Mouse (Mus musculus) intestine, postnatal 0 days (tissue): ENCODE results near the gene E2f4. TPM values are rescaled to one million over a fixed set of nuclear protein-coding genes. Genes with fewer than 3 reads are reported as not detected.

Source experiments
- ATAC-seq: fragments of 200-750 bp; cut with Nextera tagmentation; 2 replicates; pipeline ENCODE4 v1.8.0; 2017; ENCODE audit warnings: mild to moderate bottlenecking, moderate TSS enrichment, moderate library complexity
- H3K27ac ChIP-seq: fragments of 300-500 bp; sonication (generic); 2 replicates; pipeline ENCODE4 v1.5.1; 2014; ENCODE audit warnings: mild to moderate bottlenecking, low read depth, low read length, moderate library complexity
- H3K27me3 ChIP-seq: fragments of 300-500 bp; sonication (generic); replicated peaks from 2 replicates; pipeline ENCODE4 v1.6.1; 2014; ENCODE audit warnings: low read length, mixed read lengths; ENCODE audit not compliant: control insufficient read depth, insufficient read depth
- H3K36me3 ChIP-seq: fragments of 300-500 bp; sonication (generic); 2 replicates; pipeline ENCODE4 v1.6.1; 2014; ENCODE audit warnings: mild to moderate bottlenecking, moderate library complexity; ENCODE audit not compliant: control insufficient read depth, insufficient read depth
- H3K4me1 ChIP-seq: fragments of 300-500 bp; sonication (generic); replicated peaks from 2 replicates; pipeline ENCODE4 v1.6.1; 2014; ENCODE audit warnings: antibody characterized with exemption, low read length, mixed read lengths; ENCODE audit not compliant: control insufficient read depth, insufficient read depth
- H3K4me2 ChIP-seq: fragments of 300-500 bp; sonication (generic); replicated peaks from 2 replicates; pipeline ENCODE4 v1.6.1; 2014; ENCODE audit warnings: low read depth, mild to moderate bottlenecking, moderate library complexity
- H3K4me3 ChIP-seq: fragments of 300-500 bp; sonication (generic); 2 replicates; pipeline ENCODE4 v1.5.1; 2014; ENCODE audit warnings: low read depth, low read length
- H3K9ac ChIP-seq: fragments of 300-500 bp; sonication (generic); 2 replicates; pipeline ENCODE4 v1.6.1; 2014; ENCODE audit warnings: mild to moderate bottlenecking, low read depth, low read length
- H3K9me3 ChIP-seq: fragments of 300-500 bp; sonication (generic); 2 replicates; pipeline ENCODE4 v1.6.1; 2016; ENCODE audit warnings: mixed run types; ENCODE audit not compliant: control insufficient read depth
- CTCF ChIP-seq: sonication (generic); IDR thresholded peaks from 2 replicates; pipeline ENCODE4 v1.5.1; 2016; ENCODE audit warnings: low read depth, mild to moderate bottlenecking, control low read depth, antibody characterized with exemption, moderate library complexity
- WGBS: fragments of 180-500 bp; shearing (Covaris S2); extraction: QIAGEN DNeasy Blood & Tissue Kit; methylation state at CpG from one replicate; pipeline ENCODE4 v1.1.7; 2014; 5-methylcytosine and 5-hydroxymethylcytosine counted together
- polyA plus RNA-seq: library from polyadenylated mRNA; unstranded; fragments of >200 nt; fragmentation: Nextera tagmentation; extraction: Ambion mirVana; gene quantifications from 2 replicates; pipeline ENCODE4 v1.2.1, GENCODE M21; 2015

E2f4 gene
- polyA plus RNA-seq, 1 experiment from 2014 or later: 42.0 TPM

DNA sequence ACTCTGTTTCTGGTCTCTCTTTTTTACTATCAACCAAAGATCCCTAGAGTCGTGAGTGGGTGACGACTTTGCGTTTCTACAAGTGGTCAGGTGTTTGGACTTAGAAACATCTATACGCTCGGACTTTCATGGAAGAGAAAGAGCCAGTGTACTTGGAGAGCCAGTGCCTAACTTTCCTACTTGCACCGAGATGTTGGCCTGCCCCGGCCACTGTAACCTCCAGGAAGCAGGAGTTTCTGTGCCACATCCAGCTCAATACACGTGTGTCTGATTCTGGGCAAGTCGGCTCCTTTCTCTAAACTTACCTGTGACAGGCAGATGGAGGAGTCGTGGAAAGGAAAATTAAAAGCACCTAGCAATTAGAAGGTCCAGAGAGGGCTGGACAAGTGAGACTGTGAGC, 21.6 kb upstream of the E2f4 start, which contains the start of gene Nol3:
TSS of gene Nol3 (plus strand) at position 301 of the 400 bp plus-strand sequence.
- peak within 1 kb of the TSS; percentile 39 for H3K4me3 ChIP-seq
- H3K27me3 ChIP-seq: peaks cover 73% of the 10 kb centered on the region
- H3K9ac ChIP-seq: peak within 1 kb of the TSS; percentile 11; the same call in 1 of the 2 replicates
- no peaks in the 10 kb centered on the region for H3K36me3 ChIP-seq
- 7% methylated on average over 10 of the region's 10 CpGs for whole genome bisulfite sequencing
- no peak within 1 kb of the TSS for H3K27ac ChIP-seq
- no peaks in the 10 kb centered on the region for H3K9me3 ChIP-seq
- ATAC-seq: no peak
- no peak for TF ChIP-seq CTCF
- H3K4me1 ChIP-seq: peaks cover 9% of the 10 kb centered on the region
- H3K4me2 ChIP-seq: peak within 1 kb of the TSS; percentile 83

DNA sequence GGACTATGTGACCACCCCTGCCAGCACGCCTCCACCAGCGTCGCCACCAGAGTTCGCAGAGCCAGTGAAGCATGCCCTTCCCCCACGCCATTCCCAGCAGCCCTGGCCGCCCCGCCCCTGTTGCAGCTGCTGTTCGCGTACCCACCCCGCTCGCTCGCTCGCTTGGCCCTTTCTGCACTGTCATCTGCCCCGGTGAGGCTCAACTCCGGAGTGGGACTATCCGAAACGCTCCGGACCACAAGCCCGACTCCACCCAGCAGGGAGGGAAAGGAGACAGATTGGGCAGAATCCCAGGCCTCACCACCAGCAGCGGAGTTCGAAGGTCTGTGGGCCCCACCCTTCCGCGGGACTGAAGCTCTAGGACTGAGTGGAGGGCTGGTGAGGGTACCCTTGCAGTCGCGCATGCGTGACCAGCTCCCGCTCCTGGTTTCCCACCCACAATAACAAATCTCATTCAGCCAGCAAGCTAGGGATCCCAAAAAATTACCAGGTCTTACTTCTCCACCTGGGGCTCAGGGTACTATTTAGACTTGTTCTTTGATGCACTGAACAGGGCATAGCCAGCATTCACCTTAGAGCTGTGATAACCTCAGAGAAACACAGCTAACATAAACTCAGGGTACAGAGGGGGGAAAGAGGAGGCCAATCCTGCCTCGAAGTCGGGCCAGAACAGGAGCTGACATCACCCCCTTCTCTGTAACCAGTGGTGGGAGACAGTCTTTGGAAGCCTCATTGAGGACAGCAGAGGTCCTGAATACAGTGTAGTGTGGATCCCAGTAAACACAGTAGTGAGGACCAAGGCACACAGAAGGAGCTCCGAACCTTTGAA, 21.0 kb upstream of the E2f4 start:
- Histone ChIP-seq H3K27me3 (peaks cover 66% of the 10 kb centered on the region), H3K4me1 (peaks cover 9% of the 10 kb centered on the region), H3K9ac (peak overlapping the region; percentile 11; the same call in 1 of the 2 replicates), H3K4me2 (peak overlapping the region; percentile 83), H3K27ac (no peak overlapping the region), H3K36me3 (no peaks in the 10 kb centered on the region), H3K4me3 (peak overlapping the region; percentile 39), H3K9me3 (no peaks in the 10 kb centered on the region)
- 4% methylated on average over 30 of the region's 30 CpGs for WGBS
- ATAC-seq: no peak
- TF ChIP-seq CTCF: 0 out of 2 replicates have a peak, but pooled peaks have one; percentile 7

DNA sequence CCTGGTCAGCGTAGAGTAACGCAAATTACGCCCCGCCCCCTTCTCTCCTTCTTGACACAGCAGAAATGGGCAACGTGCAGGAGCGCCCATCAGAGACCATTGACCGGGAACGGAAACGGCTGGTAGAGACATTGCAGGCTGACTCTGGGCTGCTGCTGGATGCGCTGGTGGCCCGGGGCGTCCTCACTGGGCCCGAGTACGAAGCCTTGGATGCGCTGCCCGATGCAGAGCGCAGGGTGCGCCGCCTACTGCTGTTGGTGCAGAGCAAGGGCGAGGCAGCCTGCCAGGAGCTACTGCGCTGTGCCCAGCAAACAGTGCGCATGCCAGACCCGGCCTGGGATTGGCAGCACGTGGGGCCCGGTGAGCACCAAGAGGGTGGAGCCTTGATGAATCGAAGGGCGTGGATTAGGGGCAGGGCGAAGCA, 18.5 kb upstream of the E2f4 start:
- peaks cover 46% of the 10 kb centered on the region for H3K27me3 ChIP-seq

DNA sequence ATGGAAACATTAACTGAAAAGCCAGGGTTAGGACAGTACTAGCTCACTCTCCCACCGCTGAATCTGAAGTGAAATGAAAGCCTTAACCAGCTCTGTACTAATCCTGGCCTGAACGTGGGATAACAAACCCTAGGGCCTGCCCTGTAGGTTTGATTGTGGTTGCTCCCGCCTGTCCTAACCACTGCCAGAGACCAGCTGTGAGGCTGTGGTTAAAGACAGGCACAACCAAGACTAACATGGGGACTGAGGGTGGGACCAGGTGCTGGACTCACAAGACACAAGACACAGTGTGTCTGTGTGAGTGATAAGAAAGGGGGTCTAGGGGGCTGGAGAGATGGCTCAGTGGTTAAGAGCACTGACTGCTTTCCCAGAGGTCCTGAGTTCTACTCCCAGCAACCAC, 16.9 kb upstream of the E2f4 start:
- 85% methylated on average over 3 of the region's 3 CpGs for WGBS
- no peak for TF ChIP-seq CTCF

More for the DNA sequence above, 18.5 kb upstream of the E2f4 start:
- Histone ChIP-seq H3K4me1 (peaks cover 9% of the 10 kb centered on the region), H3K27ac (no peak overlapping the region), H3K9ac (no peak overlapping the region), H3K4me2 (peak overlapping the region; percentile 55), H3K36me3 (no peaks in the 10 kb centered on the region), H3K9me3 (no peaks in the 10 kb centered on the region), H3K4me3 (peak overlapping the region; percentile 27)
- 2% methylated on average over 28 of the region's 28 CpGs for WGBS
- peak; percentile 68 for ATAC-seq
- peak; percentile 65 for TF ChIP-seq CTCF

DNA sequence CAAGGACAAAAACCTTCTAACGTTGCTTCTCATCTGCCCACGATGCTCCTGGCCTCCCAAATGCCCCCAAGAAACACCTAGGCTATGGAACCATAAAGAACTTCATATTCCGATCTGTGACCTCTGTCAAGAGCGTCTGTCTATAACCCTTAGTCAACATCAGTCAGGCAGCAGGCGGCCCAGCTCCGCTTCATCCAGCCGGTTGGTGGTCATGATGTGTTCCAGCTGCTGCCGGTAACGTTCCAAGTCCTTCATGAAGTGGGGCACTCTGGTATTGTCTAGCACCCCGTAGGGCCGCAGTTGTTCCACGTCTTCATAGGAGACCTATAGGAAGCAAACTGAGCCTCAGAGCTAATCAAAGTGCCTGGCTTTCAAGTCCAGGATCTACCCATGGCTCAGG, 15.6 kb upstream of the E2f4 start:
- H3K27ac ChIP-seq: no peak overlapping the region

More for the DNA sequence above, 16.9 kb upstream of the E2f4 start:
- no peaks in the 10 kb centered on the region for H3K9me3 ChIP-seq
- H3K27me3 ChIP-seq: peaks cover 31% of the 10 kb centered on the region
- H3K36me3 ChIP-seq: no peaks in the 10 kb centered on the region
- H3K27ac ChIP-seq: no peak overlapping the region
- H3K4me2 ChIP-seq: no peak overlapping the region
- no peak for ATAC-seq
- H3K4me1 ChIP-seq: peaks cover 9% of the 10 kb centered on the region
- H3K9ac ChIP-seq: no peak overlapping the region
- H3K4me3 ChIP-seq: no peak overlapping the region

DNA sequence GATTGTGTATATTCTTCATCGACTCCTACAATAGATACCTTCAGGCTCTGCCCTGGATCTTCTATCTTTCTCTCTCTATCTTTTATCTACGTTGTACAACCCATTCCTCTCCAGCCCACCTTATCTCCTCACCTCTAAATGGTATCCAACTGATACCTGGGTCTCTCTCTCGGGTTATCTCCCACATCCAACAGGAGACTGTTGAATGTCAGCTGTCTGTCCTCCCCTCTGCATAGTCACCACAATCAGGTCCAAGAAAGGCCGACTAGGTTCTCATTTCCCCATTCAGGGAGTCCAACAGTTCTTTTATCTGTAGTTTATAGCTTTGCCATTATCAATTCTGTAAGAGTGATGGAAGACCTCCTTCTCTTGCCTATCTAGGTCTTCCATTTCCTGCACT, 15.2 kb upstream of the E2f4 start:
- no peak overlapping the region for H3K27ac ChIP-seq
- 83% methylated on average over 4 of the region's 4 CpGs for WGBS
- no peak for TF ChIP-seq CTCF
- no peak overlapping the region for H3K4me3 ChIP-seq
- no peak for ATAC-seq
- H3K4me1 ChIP-seq: no peaks in the 10 kb centered on the region; the same call in 1 of the 2 replicates
- peaks cover 19% of the 10 kb centered on the region for H3K27me3 ChIP-seq
- H3K36me3 ChIP-seq: no peaks in the 10 kb centered on the region
- no peak overlapping the region for H3K4me2 ChIP-seq
- no peaks in the 10 kb centered on the region for H3K9me3 ChIP-seq
- no peak overlapping the region for H3K9ac ChIP-seq

More for the DNA sequence above, 15.6 kb upstream of the E2f4 start:
- Histone ChIP-seq H3K4me1 (no peaks in the 10 kb centered on the region; the same call in 1 of the 2 replicates), H3K9me3 (no peaks in the 10 kb centered on the region), H3K4me2 (no peak overlapping the region), H3K4me3 (no peak overlapping the region), H3K27me3 (peaks cover 23% of the 10 kb centered on the region), H3K36me3 (no peaks in the 10 kb centered on the region), H3K9ac (no peak overlapping the region)
- WGBS: 86% methylated on average over 12 of the region's 12 CpGs
- no peak for TF ChIP-seq CTCF
- ATAC-seq: no peak
